Mouse (Mus musculus) forebrain, embryonic 12.5 days (tissue): ENCODE results near the gene Cd44. TPM values are rescaled to one million over a fixed set of nuclear protein-coding genes. Genes with fewer than 3 reads are reported as not detected.
A peak's percentile ranks its signal among the peaks of the same experiment; 100 is the strongest.

Experiments used
- ATAC-seq: fragments of 200-750 bp; cut with Nextera tagmentation; 2 replicates; pipeline ENCODE4 v1.8.0; 2017; ENCODE audit warnings: moderate TSS enrichment; ENCODE audit not compliant: low FRiP score
- H3K27ac ChIP-seq: fragments of 300-500 bp; sonication (generic); 2 replicates; pipeline ENCODE4 v1.5.1; 2016; ENCODE audit warnings: mild to moderate bottlenecking
- H3K27me3 ChIP-seq: fragments of 300-500 bp; sonication (generic); 2 replicates; pipeline ENCODE4 v1.6.1; 2016; ENCODE audit warnings: mild to moderate bottlenecking
- H3K36me3 ChIP-seq: fragments of 300-500 bp; sonication (generic); replicated peaks from 2 replicates; pipeline ENCODE4 v1.6.1; 2016; ENCODE audit warnings: mild to moderate bottlenecking
- H3K4me1 ChIP-seq: fragments of 300-500 bp; sonication (generic); 2 replicates; pipeline ENCODE4 v1.6.1; 2016
- H3K4me2 ChIP-seq: fragments of 300-500 bp; sonication (generic); 2 replicates; pipeline ENCODE4 v1.6.1; 2016; ENCODE audit warnings: mild to moderate bottlenecking, moderate library complexity
- H3K4me3 ChIP-seq: fragments of 300-500 bp; sonication (generic); replicated peaks from 2 replicates; pipeline ENCODE4 v1.5.1; 2016; ENCODE audit warnings: mild to moderate bottlenecking
- H3K9ac ChIP-seq: fragments of 300-500 bp; sonication (generic); 2 replicates; pipeline ENCODE4 v1.6.1; 2016; ENCODE audit warnings: mild to moderate bottlenecking
- H3K9me3 ChIP-seq: fragments of 300-500 bp; sonication (generic); 2 replicates; pipeline ENCODE4 v1.6.1; 2016
- WGBS: fragments of 180-500 bp; shearing (Covaris S2); methylation state at CpG from one replicate; pipeline ENCODE4 v1.1.7; 2016; 5-methylcytosine and 5-hydroxymethylcytosine counted together
- polyA plus RNA-seq: library from polyadenylated mRNA; unstranded; fragments of >200 nt; fragmentation: Nextera tagmentation; extraction: Ambion mirVana; gene quantifications from 2 replicates; pipeline ENCODE4 v1.2.1, GENCODE M21; 2016

The Cd44 gene
- polyA plus RNA-seq, 1 experiment from 2014 or later = 1.9 TPM

DNA sequence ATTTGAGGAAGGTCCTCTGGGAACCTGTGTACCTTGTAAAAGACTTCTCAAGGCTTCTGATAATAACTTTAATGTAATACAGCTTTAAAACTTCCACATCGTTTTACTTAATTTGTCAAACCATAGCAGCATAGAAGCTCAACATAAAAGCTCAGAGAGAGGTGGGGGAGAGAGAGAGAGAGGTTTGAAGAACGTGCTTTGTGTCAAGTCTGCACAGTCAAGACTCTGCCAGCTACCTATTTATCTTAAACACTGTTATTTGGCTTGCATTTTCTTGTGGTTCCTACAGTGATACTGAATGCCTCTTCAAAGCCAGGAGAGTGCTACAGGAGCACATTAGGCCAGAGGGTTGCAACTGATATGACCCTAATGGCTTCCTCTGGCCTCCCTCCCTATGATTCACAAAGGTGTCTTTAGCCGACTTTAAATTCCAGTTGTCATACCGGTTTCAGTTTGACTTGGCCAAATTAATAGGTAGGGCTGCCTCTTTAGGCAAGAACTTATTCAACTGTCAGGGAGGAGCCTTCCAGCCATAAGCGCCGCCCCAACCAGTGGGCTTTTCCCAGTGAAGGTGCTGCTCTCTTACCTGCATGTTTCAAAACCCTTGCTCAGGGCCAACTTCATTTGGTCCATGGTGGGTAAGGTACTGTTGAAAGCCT, 36.6 kb downstream of the Cd44 start:
- Histone ChIP-seq H3K36me3 (no peaks in the 10 kb centered on the region), H3K4me2 (no peak overlapping the region), H3K9me3 (no peaks in the 10 kb centered on the region), H3K9ac (no peak overlapping the region), H3K27ac (no peak overlapping the region), H3K27me3 (no peaks in the 10 kb centered on the region), H3K4me1 (peaks cover 16% of the 10 kb centered on the region), H3K4me3 (no peak overlapping the region)
- 85% methylated on average over 6 of the region's 6 CpGs for WGBS
- ATAC-seq = no peak

DNA sequence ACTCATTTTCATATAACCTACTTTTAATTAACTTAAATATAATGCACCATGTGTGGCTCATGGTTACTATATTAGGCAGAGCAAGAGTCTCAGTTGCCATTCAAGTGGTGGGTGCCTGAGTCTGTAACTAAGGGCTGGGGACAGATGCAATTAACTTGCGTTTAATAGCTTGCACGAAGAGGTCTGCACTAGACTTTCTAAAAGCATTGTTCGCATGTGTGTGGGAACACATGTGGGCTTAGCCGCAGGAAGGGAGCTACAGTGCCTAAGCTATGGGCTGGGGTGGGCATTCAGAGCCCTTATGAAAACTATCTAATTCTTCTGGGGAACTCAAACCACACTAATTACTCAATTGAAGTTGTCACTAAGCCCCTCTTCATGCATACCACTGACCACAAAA, 37.4 kb downstream of the Cd44 start:
- Histone ChIP-seq H3K27me3 (no peaks in the 10 kb centered on the region), H3K27ac (no peak overlapping the region), H3K9me3 (no peaks in the 10 kb centered on the region), H3K4me2 (no peak overlapping the region), H3K4me3 (no peak overlapping the region), H3K9ac (no peak overlapping the region), H3K36me3 (no peaks in the 10 kb centered on the region), H3K4me1 (peaks cover 16% of the 10 kb centered on the region)
- WGBS = 26% methylated on average over 4 of the region's 4 CpGs
- 0 out of 2 replicates have a peak, but pooled peaks have one; percentile 17 for ATAC-seq

DNA sequence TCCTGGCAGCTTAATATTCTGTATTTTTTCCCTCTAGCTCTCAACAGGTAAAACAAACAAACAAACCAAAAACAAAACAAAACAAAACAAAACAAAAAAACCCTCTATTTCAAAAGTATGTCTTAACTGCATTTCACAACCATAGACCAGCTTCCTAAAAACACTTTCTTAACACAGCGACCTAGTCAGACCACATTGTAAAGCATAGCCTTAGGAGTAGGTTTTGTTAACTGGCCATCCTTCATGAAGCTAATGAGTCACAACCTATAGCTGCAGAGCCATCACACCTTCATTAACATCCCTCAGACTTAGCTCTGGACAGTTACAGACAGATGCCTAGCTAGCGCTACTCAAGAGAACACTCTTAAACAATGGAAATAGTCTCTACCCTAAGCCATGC, 37.9 kb downstream of the Cd44 start:
- Histone ChIP-seq H3K9ac (no peak overlapping the region), H3K4me3 (no peak overlapping the region), H3K36me3 (no peaks in the 10 kb centered on the region), H3K27ac (no peak overlapping the region), H3K4me1 (peaks cover 15% of the 10 kb centered on the region), H3K27me3 (no peaks in the 10 kb centered on the region), H3K4me2 (no peak overlapping the region), H3K9me3 (no peaks in the 10 kb centered on the region)
- WGBS = 73% methylated on average over 2 of the region's 2 CpGs
- ATAC-seq = no peak; the same call in 1 of the 2 replicates

DNA sequence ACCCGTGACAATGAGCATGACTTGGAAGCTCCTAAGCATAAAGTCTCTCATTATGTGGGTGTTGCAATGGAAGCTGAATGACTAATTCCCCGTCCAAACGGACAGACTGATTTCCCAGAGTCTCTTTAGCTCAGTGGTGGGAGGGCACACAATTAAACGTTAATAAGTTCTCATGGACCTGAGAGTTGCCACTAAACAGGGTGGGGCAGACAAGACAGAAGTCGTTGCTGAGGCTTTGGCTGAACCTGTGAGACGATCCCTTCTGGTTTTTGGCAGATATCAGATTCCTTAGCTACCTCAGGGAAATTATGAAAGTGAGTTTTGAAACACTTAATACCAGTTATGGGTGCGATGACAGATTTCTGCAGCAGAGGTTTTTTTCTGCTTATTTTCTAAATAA, 38.8 kb downstream of the Cd44 start:
- Histone ChIP-seq H3K36me3 (no peaks in the 10 kb centered on the region), H3K27ac (no peak overlapping the region), H3K4me1 (peaks cover 11% of the 10 kb centered on the region), H3K4me2 (no peak overlapping the region), H3K9me3 (no peaks in the 10 kb centered on the region), H3K4me3 (no peak overlapping the region), H3K9ac (no peak overlapping the region), H3K27me3 (no peaks in the 10 kb centered on the region)
- no peak for ATAC-seq
- WGBS = 73% methylated on average over 7 of the region's 7 CpGs

DNA sequence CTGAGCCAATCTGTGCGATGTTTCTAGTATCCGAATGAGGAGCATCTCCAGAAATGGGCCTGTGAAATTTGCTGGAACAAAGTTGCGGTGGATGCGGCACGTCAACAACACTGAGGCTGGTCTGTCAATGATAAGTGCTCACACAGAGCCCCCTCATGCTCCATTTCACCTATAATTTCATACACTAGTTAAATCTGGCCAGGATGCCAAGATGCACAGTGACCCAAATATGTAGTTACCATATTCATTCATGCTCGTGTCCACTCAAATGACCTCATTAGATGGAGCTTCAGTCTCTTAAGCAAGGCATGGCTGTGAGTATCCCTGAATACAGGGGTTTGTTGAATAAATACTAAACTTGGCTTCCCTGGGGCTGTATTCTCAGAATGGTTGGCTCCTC, 43.2 kb downstream of the Cd44 start:
- no peaks in the 10 kb centered on the region for H3K4me1 ChIP-seq
- no peak overlapping the region for H3K4me3 ChIP-seq
- H3K36me3 ChIP-seq = no peaks in the 10 kb centered on the region
- no peak overlapping the region for H3K27ac ChIP-seq
- no peaks in the 10 kb centered on the region for H3K9me3 ChIP-seq
- no peak overlapping the region for H3K9ac ChIP-seq
- WGBS = 88% methylated on average over 6 of the region's 6 CpGs
- no peak for ATAC-seq
- no peak overlapping the region for H3K4me2 ChIP-seq
- H3K27me3 ChIP-seq = no peaks in the 10 kb centered on the region

DNA sequence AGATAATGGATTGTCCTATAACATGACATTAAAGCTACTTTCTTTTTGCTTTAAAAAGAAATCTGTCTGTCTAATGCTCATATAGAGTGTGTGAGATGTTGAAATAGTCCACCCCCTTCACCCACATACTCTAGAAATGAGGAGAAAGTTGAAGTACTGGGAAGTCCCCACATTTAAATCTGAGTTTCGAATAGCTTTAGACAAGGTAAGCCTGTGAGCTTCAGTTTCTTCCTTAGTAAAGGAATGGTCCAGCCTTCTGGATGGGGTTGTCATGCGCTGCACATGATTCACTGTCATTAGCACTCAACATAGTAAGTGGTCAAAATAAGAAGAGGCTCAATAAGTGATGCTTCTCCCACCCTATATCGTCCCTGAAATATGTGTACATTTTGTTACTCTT, 48.2 kb downstream of the Cd44 start:
- WGBS = 92% methylated on average over 3 of the region's 3 CpGs
- Histone ChIP-seq H3K9ac (no peak overlapping the region), H3K27me3 (no peaks in the 10 kb centered on the region), H3K9me3 (no peaks in the 10 kb centered on the region), H3K27ac (no peak overlapping the region), H3K4me2 (no peak overlapping the region), H3K4me3 (no peak overlapping the region), H3K4me1 (no peaks in the 10 kb centered on the region), H3K36me3 (no peaks in the 10 kb centered on the region)
- no peak for ATAC-seq

DNA sequence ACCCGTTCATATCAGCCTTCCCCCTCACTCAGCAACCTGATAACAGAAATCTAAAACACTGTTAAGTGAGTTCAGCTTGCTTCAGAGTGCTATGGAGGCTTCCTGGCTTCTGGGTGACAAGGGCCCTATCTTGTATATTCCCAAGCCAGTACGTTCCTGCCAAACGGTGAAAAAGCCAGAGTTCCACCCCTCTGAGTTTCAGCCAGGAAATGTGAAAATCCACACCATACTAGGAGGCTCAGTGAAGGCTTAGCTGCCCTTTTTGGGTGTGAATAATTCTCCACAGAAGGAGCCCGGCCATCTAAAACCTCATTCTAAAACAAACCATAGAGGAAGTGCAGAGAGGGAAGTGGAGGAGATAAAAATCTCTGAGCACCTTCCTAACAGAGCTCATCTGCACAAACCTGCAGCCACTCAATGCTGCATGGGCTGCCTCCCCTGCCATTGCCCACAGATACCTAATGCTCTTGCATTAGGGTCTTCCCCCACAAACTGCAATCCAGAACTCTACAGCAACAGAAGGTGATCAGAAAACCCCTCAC, 49.5 kb downstream of the Cd44 start:
- no peak overlapping the region for H3K4me3 ChIP-seq
- no peaks in the 10 kb centered on the region for H3K9me3 ChIP-seq
- H3K27me3 ChIP-seq = no peaks in the 10 kb centered on the region
- no peak overlapping the region for H3K9ac ChIP-seq
- no peak for ATAC-seq
- WGBS = 83% methylated on average over 4 of the region's 4 CpGs
- H3K36me3 ChIP-seq = no peaks in the 10 kb centered on the region
- no peak overlapping the region for H3K27ac ChIP-seq
- no peaks in the 10 kb centered on the region for H3K4me1 ChIP-seq
- H3K4me2 ChIP-seq = no peak overlapping the region

DNA sequence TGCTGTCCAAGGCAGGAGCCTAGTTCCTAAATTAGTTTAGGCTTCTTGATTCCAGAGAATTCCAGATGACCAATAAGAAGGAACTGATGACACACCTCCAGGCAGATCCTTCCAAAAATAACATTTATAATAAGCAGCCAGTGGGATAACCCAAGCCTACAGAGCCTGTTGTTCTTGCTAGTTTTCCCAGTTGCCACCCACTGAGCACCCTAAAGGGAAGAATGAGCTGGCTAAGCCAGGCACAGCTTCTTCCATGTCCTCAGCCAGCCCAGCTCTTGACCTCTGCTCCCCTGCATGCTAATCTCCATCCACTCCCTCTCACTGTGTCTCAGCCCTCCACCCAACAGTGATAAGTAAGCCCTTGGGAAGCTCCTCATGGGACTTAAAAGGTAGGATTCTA, 51.4 kb downstream of the Cd44 start:
- Histone ChIP-seq H3K27ac (no peak overlapping the region), H3K36me3 (no peaks in the 10 kb centered on the region), H3K4me1 (no peaks in the 10 kb centered on the region), H3K9me3 (no peaks in the 10 kb centered on the region), H3K9ac (no peak overlapping the region), H3K27me3 (no peaks in the 10 kb centered on the region), H3K4me3 (no peak overlapping the region), H3K4me2 (no peak overlapping the region)
- no peak for ATAC-seq

DNA sequence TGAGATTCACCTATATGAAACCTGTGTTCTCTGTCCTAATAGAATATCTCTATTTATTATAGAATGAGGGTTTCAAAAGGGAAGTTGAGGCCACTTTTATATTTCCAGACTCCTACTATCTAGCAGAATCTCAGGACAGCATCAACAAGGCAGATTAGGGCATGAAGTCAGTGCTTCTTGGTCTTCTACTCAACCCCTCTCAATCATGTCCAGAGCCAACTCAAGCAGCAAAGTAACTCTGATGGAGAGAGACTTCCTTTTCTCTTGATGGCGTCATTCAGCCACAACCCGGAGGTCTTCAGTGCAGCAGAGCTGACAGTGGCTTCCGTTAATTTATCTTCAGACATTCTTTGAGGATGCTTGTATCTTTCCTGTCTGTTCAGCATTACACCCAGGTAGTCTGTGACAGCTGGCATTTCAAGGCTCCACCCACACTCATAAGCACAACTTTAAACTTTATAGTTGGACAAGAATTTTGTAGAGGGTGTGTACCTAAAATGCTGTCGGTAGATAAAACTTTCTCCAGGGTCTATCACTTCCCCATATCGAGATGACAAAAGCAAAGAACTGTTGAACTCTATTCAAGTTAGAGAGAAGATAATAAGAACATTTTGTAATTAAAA, 52.5 kb downstream of the Cd44 start:
- 91% methylated on average over 5 of the region's 5 CpGs for WGBS
- Histone ChIP-seq H3K27me3 (no peaks in the 10 kb centered on the region), H3K9ac (no peak overlapping the region), H3K4me2 (no peak overlapping the region), H3K27ac (no peak overlapping the region), H3K36me3 (no peaks in the 10 kb centered on the region), H3K9me3 (no peaks in the 10 kb centered on the region), H3K4me3 (no peak overlapping the region), H3K4me1 (no peaks in the 10 kb centered on the region)
- ATAC-seq = no peak

DNA sequence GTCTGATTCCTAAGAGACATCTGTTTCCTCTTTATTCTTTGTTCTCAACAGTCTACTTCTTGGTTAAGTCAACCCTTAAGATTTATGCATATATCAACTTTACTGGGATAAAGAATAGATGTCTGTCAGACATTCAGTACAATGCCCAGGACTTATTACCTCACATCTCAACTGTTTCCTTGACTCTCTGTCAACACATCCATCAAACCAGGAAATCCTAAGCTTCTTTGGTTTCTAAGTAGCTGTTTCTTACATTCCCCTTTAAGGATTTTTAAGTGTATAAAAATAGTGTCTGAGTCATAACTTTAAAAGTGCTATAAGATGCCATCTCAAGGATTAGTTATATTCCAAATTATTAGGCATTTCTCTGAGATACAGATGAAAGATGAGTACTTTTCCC, 60.2 kb downstream of the Cd44 start:
- no peak overlapping the region for H3K27ac ChIP-seq
- no peaks in the 10 kb centered on the region for H3K36me3 ChIP-seq
- no peaks in the 10 kb centered on the region for H3K9me3 ChIP-seq
- H3K27me3 ChIP-seq = no peaks in the 10 kb centered on the region
- no peaks in the 10 kb centered on the region for H3K4me1 ChIP-seq
- H3K9ac ChIP-seq = no peak overlapping the region
- no peak for ATAC-seq
- H3K4me3 ChIP-seq = no peak overlapping the region
- H3K4me2 ChIP-seq = no peak overlapping the region

DNA sequence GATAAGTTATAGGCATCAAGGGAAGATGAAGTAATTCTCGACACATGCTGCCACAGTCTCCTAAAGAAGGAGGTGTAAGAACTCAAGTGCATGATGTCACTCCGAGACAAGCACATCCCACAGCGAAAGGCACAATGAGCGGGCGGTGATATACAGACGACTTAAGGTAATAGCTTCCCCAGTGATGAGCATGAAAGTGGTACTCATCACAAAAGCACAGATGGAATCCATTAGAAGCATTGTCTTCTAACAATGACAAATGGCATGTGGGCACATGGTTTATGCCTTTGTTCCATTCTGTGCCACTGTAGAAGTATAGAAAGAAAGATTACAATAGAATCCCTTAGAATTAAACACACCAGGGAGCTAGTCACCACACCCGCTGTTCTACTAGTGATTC, 63.3 kb downstream of the Cd44 start:
- Histone ChIP-seq H3K4me2 (no peak overlapping the region), H3K4me3 (no peak overlapping the region), H3K36me3 (no peaks in the 10 kb centered on the region), H3K27me3 (no peaks in the 10 kb centered on the region), H3K9ac (no peak overlapping the region), H3K27ac (no peak overlapping the region), H3K9me3 (no peaks in the 10 kb centered on the region), H3K4me1 (no peaks in the 10 kb centered on the region)
- no peak for ATAC-seq
- WGBS = 82% methylated on average over 7 of the region's 7 CpGs

DNA sequence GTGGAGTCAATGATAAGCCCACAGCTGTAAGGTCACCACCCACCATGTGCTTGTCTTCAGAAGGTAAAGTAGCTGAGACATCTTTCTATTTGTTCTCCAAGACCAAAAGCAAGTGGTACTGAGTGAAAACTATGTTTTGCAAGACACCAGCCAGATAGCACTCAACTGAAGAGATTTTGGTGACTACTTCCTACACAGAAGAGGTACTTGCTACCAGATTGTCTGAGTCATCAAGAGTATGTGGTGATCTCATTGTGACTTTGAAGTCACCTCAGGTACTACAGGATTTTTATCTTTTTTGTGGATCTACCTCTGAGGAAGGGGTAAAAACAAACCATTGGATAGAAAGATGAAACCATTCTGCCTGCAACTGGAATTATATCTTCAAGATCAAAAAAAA, 69.9 kb downstream of the Cd44 start:
- H3K9ac ChIP-seq = no peak overlapping the region
- no peak overlapping the region for H3K4me2 ChIP-seq
- H3K27me3 ChIP-seq = no peaks in the 10 kb centered on the region
- H3K4me3 ChIP-seq = no peak overlapping the region
- ATAC-seq = no peak
- no peaks in the 10 kb centered on the region for H3K36me3 ChIP-seq
- no peaks in the 10 kb centered on the region for H3K9me3 ChIP-seq
- H3K4me1 ChIP-seq = no peaks in the 10 kb centered on the region
- no peak overlapping the region for H3K27ac ChIP-seq

DNA sequence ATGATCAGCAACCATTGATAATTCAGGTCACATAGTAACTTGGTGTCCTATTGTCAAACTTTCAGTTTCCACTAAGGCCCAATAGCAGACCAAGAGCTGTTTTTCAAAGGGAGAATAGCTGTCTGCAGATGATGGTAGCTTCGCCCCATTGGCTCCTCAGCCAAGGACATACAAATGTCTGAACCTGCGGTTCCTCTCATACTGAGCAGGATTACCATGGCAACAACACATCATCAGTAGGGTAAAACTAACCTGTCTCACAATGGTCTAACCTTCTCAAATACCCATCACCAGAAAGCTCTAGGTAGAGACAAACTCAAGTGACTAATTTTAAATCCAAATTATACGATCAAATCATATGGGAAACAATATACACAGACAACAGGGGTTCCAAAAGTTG, 72.3 kb downstream of the Cd44 start:
- H3K4me3 ChIP-seq = no peak overlapping the region

More for the DNA sequence above, 72.3 kb downstream of the Cd44 start:
- no peak overlapping the region for H3K9ac ChIP-seq
- no peaks in the 10 kb centered on the region for H3K9me3 ChIP-seq
- H3K4me2 ChIP-seq = no peak overlapping the region
- WGBS = 90% methylated on average over 3 of the region's 3 CpGs
- H3K27me3 ChIP-seq = no peaks in the 10 kb centered on the region
- no peaks in the 10 kb centered on the region for H3K4me1 ChIP-seq
- ATAC-seq = no peak
- no peak overlapping the region for H3K27ac ChIP-seq
- H3K36me3 ChIP-seq = no peaks in the 10 kb centered on the region
